Mouse (Mus musculus): ENCODE results near the gene Zcchc7. TPM values are rescaled to one million over a fixed set of nuclear protein-coding genes. Genes with fewer than 3 reads are reported as not detected.
"Not testable (repeated sequence)": the region's sequence is repeated elsewhere in the genome, so short reads cannot be mapped to it uniquely, and the experiment has no call there.

Gene Zcchc7
- polyA plus RNA-seq, 1 experiment from 2014 or later = 48.7 TPM

GRCm38 (mm10) chr4:44713554-44714051 lies 42.1 kb upstream of the Zcchc7 start:
- peaks cover 89% of the 10 kb centered on the region for H3K27me3 ChIP-seq (replicated peaks)
- 2% methylated on average over 19 of the region's 19 CpGs for WGBS
- H3K27ac ChIP-seq = no peak overlapping the region
- H3K4me1 ChIP-seq = 0 out of 2 replicates have a peak, but pooled peaks cover 5% of the 10 kb centered on the region
- H3K36me3 ChIP-seq = no peaks in the 10 kb centered on the region
- no peak for ATAC-seq (ENCODE audit: insufficient read depth, low FRiP score, low read depth)
- H3K4me3 ChIP-seq (replicated peaks) = no peak overlapping the region
- H3K9me3 ChIP-seq = no peaks in the 10 kb centered on the region
- no peak overlapping the region for H3K4me2 ChIP-seq
- no peak overlapping the region for H3K9ac ChIP-seq

GRCm38 (mm10) chr4:44714111-44714621 lies 41.5 kb upstream of the Zcchc7 start:
- H3K36me3 ChIP-seq = no peaks in the 10 kb centered on the region
- WGBS = 2% methylated on average over 27 of the region's 27 CpGs
- no peak overlapping the region for H3K4me2 ChIP-seq
- peaks cover 85% of the 10 kb centered on the region for H3K27me3 ChIP-seq (replicated peaks)
- H3K4me3 ChIP-seq (replicated peaks) = no peak overlapping the region
- H3K27ac ChIP-seq = no peak overlapping the region
- no peak for ATAC-seq (ENCODE audit: insufficient read depth, low FRiP score, low read depth)
- H3K9ac ChIP-seq = no peak overlapping the region
- no peaks in the 10 kb centered on the region for H3K9me3 ChIP-seq
- H3K4me1 ChIP-seq = 0 out of 2 replicates have a peak, but pooled peaks cover 5% of the 10 kb centered on the region

- Histone ChIP-seq H3K9me3 (no peaks in the 10 kb centered on the region), H3K27me3 (replicated peaks) (peaks cover 75% of the 10 kb centered on the region), H3K27ac (no peak overlapping the region), H3K4me1 (0 out of 2 replicates have a peak, but pooled peaks cover 5% of the 10 kb centered on the region), H3K36me3 (no peaks in the 10 kb centered on the region), H3K4me3 (replicated peaks) (no peak overlapping the region), H3K4me2 (no peak overlapping the region), H3K9ac (no peak overlapping the region)
- no peak for ATAC-seq (ENCODE audit: insufficient read depth, low FRiP score, low read depth)
- WGBS = 6% methylated on average over 3 of the region's 3 CpGs
Measured at GRCm38 (mm10) chr4:44715621-44716160, 40.0 kb upstream of the Zcchc7 start.

GRCm38 (mm10) chr4:44716391-44716790 lies 39.3 kb upstream of the Zcchc7 start:
- Histone ChIP-seq H3K9me3 (no peaks in the 10 kb centered on the region), H3K4me1 (0 out of 2 replicates have a peak, but pooled peaks cover 5% of the 10 kb centered on the region), H3K36me3 (no peaks in the 10 kb centered on the region), H3K4me2 (no peak overlapping the region), H3K4me3 (replicated peaks) (no peak overlapping the region), H3K27me3 (replicated peaks) (peaks cover 68% of the 10 kb centered on the region), H3K27ac (no peak overlapping the region), H3K9ac (no peak overlapping the region)
- WGBS = 3% methylated on average over 10 of the region's 10 CpGs
- no peak for ATAC-seq (ENCODE audit: insufficient read depth, low FRiP score, low read depth)

GRCm38 (mm10) chr4:44717676-44718075 lies 38.0 kb upstream of the Zcchc7 start:
- 79% methylated on average over 3 of the region's 3 CpGs for WGBS
- H3K4me2 ChIP-seq = no peak overlapping the region

GRCm38 (mm10) chr4:44720046-44720445 lies 35.6 kb upstream of the Zcchc7 start:
- H3K9ac ChIP-seq = no peak overlapping the region
- 83% methylated on average over 8 of the region's 8 CpGs for WGBS
- H3K27me3 ChIP-seq (replicated peaks) = peaks cover 33% of the 10 kb centered on the region
- H3K4me1 ChIP-seq = no peaks in the 10 kb centered on the region
- no peak overlapping the region for H3K27ac ChIP-seq
- H3K36me3 ChIP-seq = no peaks in the 10 kb centered on the region
- no peak overlapping the region for H3K4me3 ChIP-seq (replicated peaks)
- H3K4me2 ChIP-seq = no peak overlapping the region
- ATAC-seq (ENCODE audit: insufficient read depth, low FRiP score, low read depth) = no peak
- no peaks in the 10 kb centered on the region for H3K9me3 ChIP-seq

More at GRCm38 (mm10) chr4:44717676-44718075, 38.0 kb upstream of the Zcchc7 start:
- Histone ChIP-seq H3K9ac (no peak overlapping the region), H3K4me3 (replicated peaks) (no peak overlapping the region), H3K9me3 (no peaks in the 10 kb centered on the region), H3K27ac (no peak overlapping the region), H3K4me1 (0 out of 2 replicates have a peak, but pooled peaks cover 5% of the 10 kb centered on the region), H3K36me3 (no peaks in the 10 kb centered on the region), H3K27me3 (replicated peaks) (peaks cover 56% of the 10 kb centered on the region)
- ATAC-seq (ENCODE audit: insufficient read depth, low FRiP score, low read depth) = no peak

GRCm38 (mm10) chr4:44721237-44721636 lies 34.4 kb upstream of the Zcchc7 start:
- Histone ChIP-seq H3K27me3 (replicated peaks) (peaks cover 27% of the 10 kb centered on the region), H3K4me2 (no peak overlapping the region), H3K9me3 (no peaks in the 10 kb centered on the region), H3K27ac (no peak overlapping the region), H3K4me1 (no peaks in the 10 kb centered on the region), H3K36me3 (no peaks in the 10 kb centered on the region), H3K4me3 (replicated peaks) (no peak overlapping the region), H3K9ac (no peak overlapping the region)
- no peak for ATAC-seq (ENCODE audit: insufficient read depth, low FRiP score, low read depth)
- 83% methylated on average over 4 of the region's 4 CpGs for WGBS

DNA sequence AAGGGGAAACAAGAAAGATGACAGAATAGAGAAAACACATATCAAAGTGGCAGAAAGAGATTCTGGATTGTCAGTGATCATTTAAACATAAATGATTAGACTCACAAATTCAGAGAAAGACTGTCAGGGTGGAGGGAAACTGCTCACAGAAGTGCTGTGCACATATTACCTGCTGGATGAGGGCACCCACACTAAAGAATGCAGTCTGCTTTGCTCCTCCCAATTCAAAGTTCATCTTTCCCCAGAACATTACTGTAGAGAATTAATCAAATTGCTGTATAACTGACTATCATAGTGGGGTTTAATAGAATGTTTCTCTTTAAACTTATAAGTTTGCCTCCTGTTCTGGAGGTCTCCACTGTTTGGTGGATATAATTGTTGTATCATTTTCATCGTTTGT lies 15.2 kb upstream of the Zcchc7 start:
- ATAC-seq (ENCODE audit: insufficient read depth, low FRiP score, low read depth) = no peak
- 70% methylated on average over 1 of the region's 1 CpGs for WGBS
- Histone ChIP-seq H3K9ac (no peak overlapping the region), H3K4me2 (no peak overlapping the region), H3K27ac (no peak overlapping the region), H3K4me1 (no peaks in the 10 kb centered on the region), H3K36me3 (no peaks in the 10 kb centered on the region), H3K27me3 (replicated peaks) (no peaks in the 10 kb centered on the region), H3K9me3 (no peaks in the 10 kb centered on the region), H3K4me3 (replicated peaks) (no peak overlapping the region)

- Histone ChIP-seq H3K9ac (peak overlapping the region; percentile 91), H3K36me3 (no peaks in the 10 kb centered on the region), H3K9me3 (no peaks in the 10 kb centered on the region), H3K27me3 (replicated peaks) (no peaks in the 10 kb centered on the region), H3K4me2 (peak overlapping the region; percentile 74), H3K4me1 (0 out of 2 replicates have a peak, but pooled peaks cover 2% of the 10 kb centered on the region), H3K4me3 (replicated peaks) (peak overlapping the region; percentile 100), H3K27ac (peak overlapping the region; percentile 97)
- ATAC-seq (ENCODE audit: insufficient read depth, low FRiP score, low read depth) = peak; percentile 99
- WGBS = under 1% methylated on average over 60 of the region's 60 CpGs
Measured at GRCm38 (mm10) chr4:44756134-44756951, 666 bp downstream of the Zcchc7 start.

DNA sequence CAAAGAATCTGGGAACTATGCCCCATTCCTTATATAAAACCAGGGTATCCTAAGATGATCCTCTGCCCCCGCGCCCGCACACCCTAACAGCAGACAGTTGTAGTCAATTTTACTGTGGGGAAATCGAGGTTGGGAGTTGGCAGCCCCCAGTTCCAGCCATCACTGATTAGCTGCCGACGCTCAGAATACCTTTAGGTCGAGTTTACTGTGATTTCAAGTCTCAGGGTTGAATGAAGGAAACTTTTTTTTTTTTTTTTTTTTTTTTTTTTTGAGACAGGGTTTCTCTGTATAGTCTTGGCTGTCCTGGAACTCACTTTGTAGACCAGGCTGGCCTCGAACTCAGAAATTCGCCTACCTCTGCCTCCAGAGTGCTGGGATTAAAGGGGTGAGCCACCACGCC lies 1.5 kb downstream of the Zcchc7 start:
- not testable (repeated sequence) for H3K27me3 ChIP-seq (replicated peaks); H3K4me1 ChIP-seq; ATAC-seq (ENCODE audit: insufficient read depth, low FRiP score, low read depth); H3K9me3 ChIP-seq; H3K36me3 ChIP-seq
- H3K4me2 ChIP-seq = peak overlapping the region; percentile 74
- 9% methylated on average over 10 of the region's 10 CpGs for WGBS
- peak overlapping the region; percentile 91 for H3K9ac ChIP-seq
- peak overlapping the region; percentile 97 for H3K27ac ChIP-seq
- peak overlapping the region; percentile 100 for H3K4me3 ChIP-seq (replicated peaks)

DNA sequence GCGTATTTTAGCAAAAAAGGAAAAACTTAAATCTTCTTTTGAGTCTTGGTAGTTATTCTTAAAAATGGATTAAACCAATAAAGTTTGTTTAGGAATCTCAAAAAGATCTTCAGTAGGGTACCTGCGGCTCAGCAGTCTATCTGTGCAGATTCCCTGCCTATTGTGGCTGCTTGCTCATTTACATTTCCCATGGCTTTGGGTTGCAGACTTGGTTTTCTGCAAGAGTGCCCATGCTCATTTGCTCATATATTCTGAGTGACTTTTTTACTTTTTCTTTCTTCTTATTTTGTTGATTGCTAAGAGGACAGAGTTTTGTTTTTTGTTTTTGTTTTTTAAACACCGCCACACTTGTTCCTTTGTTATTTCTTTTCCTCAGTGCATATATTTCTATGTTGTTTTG lies 19.2 kb downstream of the Zcchc7 start:
- H3K9me3 ChIP-seq = no peaks in the 10 kb centered on the region
- no peak overlapping the region for H3K4me3 ChIP-seq (replicated peaks)
- no peak for ATAC-seq (ENCODE audit: insufficient read depth, low FRiP score, low read depth)
- H3K4me2 ChIP-seq = no peak overlapping the region
- H3K36me3 ChIP-seq = no peaks in the 10 kb centered on the region
- no peak overlapping the region for H3K9ac ChIP-seq
- H3K4me1 ChIP-seq = no peaks in the 10 kb centered on the region
- H3K27ac ChIP-seq = no peak overlapping the region
- 83% methylated on average over 3 of the region's 3 CpGs for WGBS
- H3K27me3 ChIP-seq (replicated peaks) = no peaks in the 10 kb centered on the region

GRCm38 (mm10) chr4:44776651-44777050 lies 21.0 kb downstream of the Zcchc7 start:
- H3K9ac ChIP-seq = no peak overlapping the region
- ATAC-seq (ENCODE audit: insufficient read depth, low FRiP score, low read depth) = no peak
- H3K4me2 ChIP-seq = no peak overlapping the region
- no peaks in the 10 kb centered on the region for H3K36me3 ChIP-seq
- no peaks in the 10 kb centered on the region for H3K27me3 ChIP-seq (replicated peaks)
- no peaks in the 10 kb centered on the region for H3K9me3 ChIP-seq
- no peaks in the 10 kb centered on the region for H3K4me1 ChIP-seq
- no peak overlapping the region for H3K4me3 ChIP-seq (replicated peaks)
- 77% methylated on average over 2 of the region's 2 CpGs for WGBS
- H3K27ac ChIP-seq = no peak overlapping the region

All from stomach, embryonic 15.5 days (tissue).